Mouse (Mus musculus) stomach, embryonic 15.5 days (tissue): Measurements from ENCODE around the gene Uchl4. TPM values are rescaled to one million over a fixed set of nuclear protein-coding genes. Genes with fewer than 3 reads are reported as not detected.

ENCODE experiments used
- ATAC-seq: fragments of 200-750 bp; cut with Nextera tagmentation; 2 replicates; pipeline ENCODE4 v1.8.0; 2017; ENCODE audit warnings: low read depth, moderate number of reproducible peaks, moderate TSS enrichment; ENCODE audit not compliant: insufficient read depth, low FRiP score
- H3K27ac ChIP-seq: fragments of 300-500 bp; sonication (generic); 2 replicates; pipeline ENCODE4 v1.5.1; 2015; ENCODE audit warnings: mild to moderate bottlenecking, inconsistent platforms
- H3K27me3 ChIP-seq: fragments of 300-500 bp; sonication (generic); replicated peaks from 2 replicates; pipeline ENCODE4 v1.6.1; 2015; ENCODE audit warnings: inconsistent platforms
- H3K36me3 ChIP-seq: fragments of 300-500 bp; sonication (generic); 2 replicates; pipeline ENCODE4 v1.6.1; 2015; ENCODE audit warnings: inconsistent platforms
- H3K4me1 ChIP-seq: fragments of 300-500 bp; sonication (generic); 2 replicates; pipeline ENCODE4 v1.6.1; 2015; ENCODE audit warnings: inconsistent platforms
- H3K4me2 ChIP-seq: fragments of 300-500 bp; sonication (generic); 2 replicates; pipeline ENCODE4 v1.6.1; 2015; ENCODE audit warnings: mild to moderate bottlenecking, inconsistent platforms
- H3K4me3 ChIP-seq: fragments of 300-500 bp; sonication (generic); replicated peaks from 2 replicates; pipeline ENCODE4 v1.5.1; 2015; ENCODE audit warnings: inconsistent platforms
- H3K9ac ChIP-seq: fragments of 300-500 bp; sonication (generic); 2 replicates; pipeline ENCODE4 v1.6.1; 2015; ENCODE audit warnings: inconsistent platforms
- H3K9me3 ChIP-seq: fragments of 300-500 bp; sonication (generic); 2 replicates; pipeline ENCODE4 v1.6.1; 2016; ENCODE audit warnings: inconsistent platforms
- WGBS: fragments of 180-500 bp; shearing (Covaris S2); methylation state at CpG from one replicate; pipeline ENCODE4 v1.1.7; 2015; 5-methylcytosine and 5-hydroxymethylcytosine counted together
- microRNA-seq: library from miRNA; unstranded; fragments of <30 nt; microRNA quantifications from one replicate; pipeline ENCODE4, GENCODE M21; 2016
- polyA plus RNA-seq: library from polyadenylated mRNA; unstranded; fragments of >200 nt; fragmentation: Nextera tagmentation; extraction: Ambion mirVana; gene quantifications from 2 replicates; pipeline ENCODE4 v1.2.1, GENCODE M21; 2015

Uchl4 gene
- polyA plus RNA-seq, 1 experiment from 2014 or later, result 5.0 TPM

DNA sequence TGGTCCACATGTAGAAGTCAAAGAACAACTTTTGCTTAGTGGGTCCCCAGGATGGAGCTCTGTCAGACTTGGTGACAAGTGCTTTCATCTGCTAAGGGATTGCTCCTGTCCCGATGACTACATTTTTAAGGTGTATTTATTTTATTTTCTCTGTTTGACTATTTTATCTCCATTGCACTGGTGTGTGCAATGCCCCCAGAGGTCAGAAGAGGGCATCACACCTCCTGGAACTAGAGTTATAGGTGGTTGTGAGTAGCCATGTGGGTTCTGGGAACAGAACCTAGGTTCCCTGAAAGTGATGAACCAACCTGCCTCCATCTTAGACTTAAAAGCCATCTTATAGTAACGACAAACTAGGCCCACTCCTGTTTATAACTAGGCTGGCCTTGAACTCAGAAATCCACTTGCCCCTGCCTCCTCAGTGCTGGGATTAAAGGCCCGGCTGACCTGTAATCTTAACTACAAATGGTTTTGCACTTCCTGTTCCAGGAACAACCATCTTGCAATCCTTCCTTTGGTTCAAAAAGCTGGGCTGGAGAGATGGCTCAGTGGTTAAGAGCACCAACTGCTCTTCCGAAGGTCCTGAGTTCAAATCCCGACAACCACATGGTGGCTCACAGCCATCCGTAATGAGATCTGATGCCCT is 43.8 kb downstream of the Uchl4 start:
- peaks cover 9% of the 10 kb centered on the region; the same call in 1 of the 2 replicates for H3K4me1 ChIP-seq
- ATAC-seq, result no peak
- no peaks in the 10 kb centered on the region for H3K9me3 ChIP-seq
- no peak overlapping the region for H3K9ac ChIP-seq
- H3K27me3 ChIP-seq, result no peaks in the 10 kb centered on the region
- WGBS, result 87% methylated on average over 6 of the region's 6 CpGs
- H3K4me2 ChIP-seq, result no peak overlapping the region
- H3K27ac ChIP-seq, result no peak overlapping the region
- no peaks in the 10 kb centered on the region for H3K36me3 ChIP-seq
- no peak overlapping the region for H3K4me3 ChIP-seq

DNA sequence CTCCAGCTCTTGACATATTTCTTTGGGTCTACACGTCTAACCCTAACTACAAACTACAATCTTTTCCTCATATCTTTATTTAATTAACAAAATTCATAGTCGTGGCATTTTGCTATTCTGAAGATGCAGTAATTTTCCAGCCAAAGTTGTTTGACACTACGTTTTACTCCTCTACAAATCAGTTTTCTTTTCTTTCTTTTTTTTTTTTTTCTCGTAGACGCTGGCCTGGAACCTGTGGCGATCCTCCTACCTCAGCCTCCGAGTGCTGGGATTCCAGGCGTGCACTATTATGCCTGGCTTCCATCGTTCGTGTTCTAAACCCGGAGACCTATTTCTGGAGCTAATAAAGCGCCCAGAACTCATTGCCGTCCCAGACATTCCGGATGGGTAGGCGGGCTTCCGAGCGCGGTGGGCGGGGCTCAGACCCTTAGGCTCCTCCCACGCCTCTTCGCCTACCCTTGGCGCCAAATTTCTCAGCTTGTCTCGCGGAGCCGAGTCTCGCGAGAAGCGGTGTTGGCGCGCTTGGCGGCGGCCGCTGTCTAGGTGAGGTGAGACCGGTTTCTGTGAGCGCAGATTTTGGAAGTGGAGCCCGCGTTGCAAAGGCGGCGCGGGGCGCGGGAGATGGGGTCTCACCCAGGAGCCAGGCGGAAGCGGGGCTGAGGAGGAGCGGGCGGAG is 46.2 kb downstream of the Uchl4 start, which contains the start of gene Tipin:
Gene Tipin (plus strand): TSS at position 477 of the 676 bp plus-strand sequence.
- Histone ChIP-seq H3K9me3 (no peaks in the 10 kb centered on the region), H3K4me2 (peak within 1 kb of the TSS; percentile 67), H3K4me1 (peaks cover 9% of the 10 kb centered on the region; the same call in 1 of the 2 replicates), H3K27ac (peak within 1 kb of the TSS; percentile 93), H3K27me3 (no peaks in the 10 kb centered on the region), H3K36me3 (no peaks in the 10 kb centered on the region), H3K9ac (peak within 1 kb of the TSS; percentile 96), H3K4me3 (peak within 1 kb of the TSS; percentile 90)
- peak; percentile 94 for ATAC-seq
- 2% methylated on average over 46 of the region's 46 CpGs for WGBS

DNA sequence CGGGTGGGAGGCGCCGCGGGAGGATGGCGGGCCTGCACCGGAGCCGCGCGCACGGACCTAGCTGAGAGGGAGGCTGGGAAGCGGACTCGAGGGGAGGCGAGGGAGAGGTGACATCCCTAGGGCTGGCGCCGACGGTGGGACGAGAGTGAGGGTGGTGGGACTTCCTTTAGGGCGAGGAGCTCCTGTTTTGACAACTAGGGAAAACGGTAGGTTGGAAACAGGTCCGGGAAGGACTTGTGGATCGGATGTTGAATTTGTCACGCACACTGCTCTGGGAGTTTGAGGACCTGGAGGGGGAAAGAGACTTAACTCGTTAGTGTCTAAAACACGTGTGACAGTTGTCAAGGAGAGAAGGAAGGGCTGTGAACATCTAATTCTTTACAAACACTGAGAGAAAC is 46.8 kb downstream of the Uchl4 start:
- peak overlapping the region; percentile 90 for H3K4me3 ChIP-seq
- under 1% methylated on average over 24 of the region's 24 CpGs for WGBS

GRCm38 (mm10) chr9:64282404-64282987 is 47.5 kb downstream of the Uchl4 start:
- H3K9ac ChIP-seq, result peak overlapping the region; percentile 96
- H3K9me3 ChIP-seq, result no peaks in the 10 kb centered on the region
- H3K36me3 ChIP-seq, result no peaks in the 10 kb centered on the region
- H3K4me3 ChIP-seq, result peak overlapping the region; percentile 90
- 41% methylated on average over 5 of the region's 5 CpGs for WGBS
- no peak overlapping the region for H3K27ac ChIP-seq
- peaks cover 9% of the 10 kb centered on the region; the same call in 1 of the 2 replicates for H3K4me1 ChIP-seq
- no peak for ATAC-seq
- H3K4me2 ChIP-seq, result peak overlapping the region; percentile 67
- no peaks in the 10 kb centered on the region for H3K27me3 ChIP-seq

More for the DNA sequence above, 46.8 kb downstream of the Uchl4 start:
- peaks cover 9% of the 10 kb centered on the region; the same call in 1 of the 2 replicates for H3K4me1 ChIP-seq
- peak overlapping the region; percentile 96 for H3K9ac ChIP-seq
- no peaks in the 10 kb centered on the region for H3K36me3 ChIP-seq
- H3K9me3 ChIP-seq, result no peaks in the 10 kb centered on the region
- peak overlapping the region; percentile 93 for H3K27ac ChIP-seq
- peak overlapping the region; percentile 67 for H3K4me2 ChIP-seq
- peak; percentile 90 for ATAC-seq
- H3K27me3 ChIP-seq, result no peaks in the 10 kb centered on the region

Small RNA genes lying within 50 kb of the gene (microRNA-seq; reads per million reads assigned to microRNA genes)
- not detected for gene Gm24106

Other genes with a start within 250 kb of the Uchl4 start
- 10.0 and 10.8 TPM in 2 replicates for gene Smad6, start 213.1 kb upstream of the Uchl4 start, polyA plus RNA-seq
- gene Lctl, start 118.1 kb upstream of the Uchl4 start, polyA plus RNA-seq, result 0.06 TPM in 1 of 2 replicates, not detected in the other
- gene Zwilch, start 62.1 kb upstream of the Uchl4 start, polyA plus RNA-seq, result 19.8 and 21.4 TPM in 2 replicates
- 1,181 and 1,204 TPM in 2 replicates for gene Rpl4, start 61.8 kb upstream of the Uchl4 start, polyA plus RNA-seq
- gene Snapc5, start 55.9 kb upstream of the Uchl4 start, polyA plus RNA-seq, result 31.1 and 32.8 TPM in 2 replicates
- gene Map2k1, start 18.4 kb downstream of the Uchl4 start, polyA plus RNA-seq, result 85.5 and 88.6 TPM in 2 replicates
- gene Tipin, start 46.4 kb downstream of the Uchl4 start, polyA plus RNA-seq, result 182 and 194 TPM in 2 replicates
- 17.9 and 20.4 TPM in 2 replicates for gene Dis3l, start 106.1 kb downstream of the Uchl4 start, polyA plus RNA-seq
- gene Megf11, start 150.4 kb downstream of the Uchl4 start, polyA plus RNA-seq, result 1.2 and 1.4 TPM in 2 replicates